Mouse (Mus musculus) thymus, postnatal 10 days (tissue): Measurements from ENCODE around the gene Ptprf.

Experiments used
- DNase-seq, 2 experiments: peaks; one replicate each; pipeline ENCODE4 v3.0.0; 2021; ENCODE audit warnings: low spot score in 2 of 2

The Ptprf gene

DNA sequence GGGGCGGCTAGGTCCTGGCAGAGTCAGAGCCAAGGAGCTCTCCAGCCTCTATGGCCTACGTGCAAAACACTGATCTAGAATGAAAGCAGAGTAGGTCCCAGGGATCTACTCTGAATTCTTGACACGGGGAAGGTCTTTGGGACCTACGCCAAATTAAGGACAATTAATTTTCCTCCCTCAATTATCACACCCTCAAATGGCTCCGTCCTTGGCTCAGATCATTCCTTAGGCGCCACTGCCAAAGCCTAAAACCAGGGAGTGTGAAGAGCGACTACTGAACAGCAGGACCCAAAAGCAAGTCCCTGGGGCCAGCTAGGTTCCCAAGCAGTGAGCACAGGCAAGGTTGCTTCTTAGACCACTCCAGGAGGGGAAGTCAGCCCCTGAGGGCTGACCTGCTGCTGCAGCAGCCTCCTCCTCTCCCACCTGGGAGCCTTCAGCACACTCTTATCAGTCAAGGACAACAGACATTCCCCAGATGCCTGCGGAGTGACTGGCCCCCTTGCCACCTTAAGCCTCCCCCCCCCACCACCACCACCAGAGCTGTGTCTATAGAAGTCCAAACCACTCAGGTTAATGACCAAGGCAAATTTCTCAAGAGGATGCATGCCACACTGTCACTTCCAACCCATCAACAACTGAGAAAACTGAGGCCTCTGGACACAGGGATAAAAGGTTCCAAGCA lies 31.3 kb downstream of the Ptprf start:
- DNase-seq: no peak

DNA sequence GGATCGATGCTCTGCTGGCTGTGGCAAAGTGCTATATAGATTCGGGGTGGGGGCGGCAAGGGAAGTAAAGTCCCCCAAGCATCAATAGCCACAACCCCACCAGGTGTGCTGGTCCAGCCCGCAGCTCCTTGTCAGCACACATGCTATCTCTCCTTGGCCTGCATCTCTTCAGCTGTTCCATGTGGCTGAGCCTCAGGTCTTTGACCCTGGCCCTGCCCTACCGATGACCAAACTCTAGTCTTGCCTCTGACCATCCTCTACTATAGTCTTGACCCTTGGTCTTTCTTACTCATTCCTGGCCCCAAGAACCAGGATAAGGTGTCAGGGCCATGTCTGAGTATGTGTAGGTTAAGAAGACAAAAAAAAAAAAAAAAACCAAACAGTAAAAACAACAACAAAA lies 33.2 kb downstream of the Ptprf start:
- DNase-seq: no peak

DNA sequence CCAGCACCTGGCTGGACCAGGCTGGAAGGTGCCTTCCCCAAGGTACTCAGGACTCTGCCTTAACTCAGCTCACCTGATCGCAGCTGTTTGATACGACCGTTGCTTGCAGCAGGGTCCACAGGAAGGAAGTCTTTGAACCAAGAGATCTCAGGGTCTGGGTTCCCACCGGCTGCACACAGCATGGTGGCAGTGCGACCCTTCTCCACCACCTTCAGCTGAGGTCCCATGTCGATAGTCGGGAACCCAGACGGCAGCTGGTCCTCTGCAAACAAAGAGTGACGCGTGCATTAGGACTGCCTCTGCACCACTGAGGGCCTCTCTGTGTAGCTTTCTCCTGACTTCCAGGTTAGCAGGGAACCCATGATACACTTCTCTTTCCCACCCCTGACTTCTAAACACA lies 33.8 kb downstream of the Ptprf start:
- DNase-seq: peak; percentile 58 to 62

DNA sequence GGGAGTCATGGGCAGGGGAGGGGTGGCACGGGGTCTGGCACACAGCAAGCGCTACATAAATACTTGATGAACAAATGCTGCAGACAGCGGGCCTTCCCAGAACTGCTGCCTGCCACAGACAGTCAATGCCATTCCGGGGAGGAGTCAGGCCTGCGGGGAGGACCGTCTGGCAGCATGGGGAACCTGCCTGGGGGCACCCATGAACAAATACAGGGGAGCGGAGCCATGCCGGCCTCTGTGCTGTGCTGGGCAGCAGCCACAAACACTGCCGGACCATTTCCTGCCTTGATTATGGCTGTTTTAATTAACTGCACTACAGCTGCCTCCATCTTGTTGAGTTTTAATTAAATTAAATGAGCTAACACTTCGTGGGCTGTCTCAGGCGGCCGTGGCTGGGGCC lies 35.0 kb downstream of the Ptprf start:
- DNase-seq: peak in 1 of 2 experiments; percentile 19

DNA sequence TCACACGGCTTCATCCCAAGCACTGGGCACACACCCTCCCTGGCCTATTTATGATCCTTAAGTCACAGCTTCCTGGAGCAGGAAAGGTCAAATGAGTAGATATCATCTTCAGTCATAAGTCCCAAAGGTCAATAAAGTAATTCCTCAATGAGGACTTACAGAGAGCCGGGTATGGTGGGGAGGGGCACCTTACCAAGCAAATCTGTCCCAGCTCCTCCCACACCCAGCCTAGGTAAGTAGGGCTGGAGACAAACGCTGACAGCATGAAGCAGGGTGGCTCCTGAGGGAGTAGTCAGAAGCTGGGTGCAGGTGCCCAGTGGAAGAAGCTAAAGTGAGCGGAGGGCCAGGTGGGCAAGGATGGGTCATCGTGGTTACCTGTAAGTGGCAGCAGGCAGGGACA lies 36.3 kb downstream of the Ptprf start:
- DNase-seq: no peak

DNA sequence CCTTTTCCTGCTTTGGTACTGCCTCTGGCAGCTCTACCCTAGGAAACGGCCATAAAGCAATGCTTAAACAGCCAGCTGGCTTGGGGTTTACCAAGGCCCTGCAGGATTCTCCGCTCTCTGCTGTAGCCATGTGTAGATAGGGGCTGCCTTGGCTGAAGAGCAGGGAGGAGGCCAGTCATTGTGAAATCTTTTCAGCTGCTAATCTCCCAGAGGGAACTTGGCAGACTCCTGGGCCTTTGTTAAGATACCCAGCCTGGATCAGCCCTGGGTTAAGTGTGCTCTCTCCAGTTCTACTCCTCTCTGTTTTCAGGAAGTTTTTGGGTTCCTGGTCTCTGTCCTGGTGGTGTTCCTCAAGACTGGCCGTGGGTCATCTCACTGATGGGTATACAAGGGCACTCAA lies 43.9 kb downstream of the Ptprf start:
- DNase-seq: no peak

DNA sequence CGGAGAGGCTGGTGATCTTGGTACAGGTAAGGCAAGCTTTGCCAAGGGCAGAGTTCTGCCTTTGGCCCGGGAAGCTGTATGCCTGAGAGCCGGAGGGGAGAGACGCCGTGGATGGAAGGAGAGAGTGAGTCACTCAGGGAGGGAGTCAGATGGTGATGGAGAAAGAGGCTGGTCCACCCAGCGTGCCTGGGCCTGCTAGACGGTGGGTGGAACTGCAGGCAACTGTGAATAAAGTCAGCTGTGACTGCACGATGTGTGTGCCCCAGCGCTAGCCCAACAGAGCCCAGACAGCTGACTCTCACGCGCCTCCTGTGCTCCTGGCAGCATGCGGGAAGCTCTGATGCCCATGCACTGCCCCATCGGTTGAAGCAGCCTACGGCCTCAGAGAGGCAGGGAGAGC lies 45.4 kb downstream of the Ptprf start:
- no peak for DNase-seq

DNA sequence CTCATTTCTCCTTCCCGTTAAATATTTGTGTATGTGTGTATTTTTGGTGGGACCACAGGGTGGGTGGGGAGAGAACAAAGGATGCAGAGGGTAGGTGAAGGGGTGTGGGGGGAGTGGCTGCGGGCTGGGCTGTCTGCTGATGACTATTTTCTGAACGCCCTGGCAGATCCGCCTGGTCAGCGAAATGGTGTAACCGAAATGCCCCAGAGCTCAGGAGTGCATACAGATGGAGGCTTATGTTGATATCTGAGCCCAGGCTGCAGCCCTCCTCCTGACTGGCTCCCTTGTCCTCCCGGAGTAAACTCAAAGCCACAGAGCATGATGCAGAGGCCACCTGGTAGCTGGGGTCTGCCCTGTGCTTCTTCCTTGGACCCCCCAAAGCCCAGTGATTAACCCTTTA lies 47.4 kb downstream of the Ptprf start:
- no peak for DNase-seq

DNA sequence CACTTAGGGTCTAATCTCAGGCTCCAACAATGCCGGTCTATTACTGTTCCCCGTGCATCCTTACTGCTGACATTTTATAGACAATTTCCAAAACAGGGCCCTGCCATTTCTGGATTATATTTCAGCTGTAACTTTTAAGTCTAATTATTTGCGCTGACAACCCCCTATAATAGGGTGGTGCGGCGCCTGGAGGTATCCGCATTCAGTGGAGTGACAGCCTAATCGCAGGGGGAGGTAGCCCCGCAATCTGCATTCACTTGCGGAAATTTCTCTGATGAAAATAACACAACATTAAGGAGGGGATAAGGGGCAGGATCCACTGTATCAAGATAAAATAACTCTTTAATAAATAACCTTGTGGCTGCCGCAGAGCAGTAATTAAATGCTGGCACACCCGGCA lies 47.9 kb downstream of the Ptprf start:
- DNase-seq: no peak

DNA sequence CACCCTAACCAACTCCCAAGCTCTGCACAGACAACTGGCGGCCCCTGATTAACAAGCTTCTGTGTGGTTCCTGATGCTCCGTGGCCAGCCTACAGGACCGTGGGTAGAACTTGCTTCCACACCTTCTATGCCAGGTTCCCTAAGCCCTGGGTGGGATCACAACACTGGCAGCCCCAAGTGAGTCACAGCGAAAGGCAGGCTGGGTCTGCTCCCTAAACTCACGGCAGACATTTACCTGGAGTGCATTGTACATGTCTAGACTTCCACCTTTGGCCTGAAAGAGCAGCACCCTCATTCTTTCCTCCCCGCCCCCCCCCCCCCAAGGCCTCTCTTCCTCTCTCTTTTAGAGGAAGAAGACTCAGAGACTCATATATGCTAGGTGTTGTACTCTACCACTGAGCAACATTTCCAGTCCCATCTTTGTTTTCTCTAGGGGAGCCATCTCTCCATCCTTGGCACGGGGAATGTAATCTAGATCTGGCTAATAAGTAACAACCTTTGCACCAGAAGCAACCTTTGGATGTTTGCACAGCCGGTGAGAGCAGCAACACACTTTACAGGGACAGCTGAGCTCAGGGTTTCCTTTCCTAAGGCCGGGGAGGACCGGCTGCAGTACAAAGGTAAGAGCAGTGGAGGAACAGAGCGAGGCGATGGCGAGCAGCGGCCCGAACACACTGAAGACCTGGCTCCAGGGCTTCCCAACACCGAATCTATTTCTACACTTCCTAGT lies 51.1 kb downstream of the Ptprf start:
- no peak for DNase-seq

DNA sequence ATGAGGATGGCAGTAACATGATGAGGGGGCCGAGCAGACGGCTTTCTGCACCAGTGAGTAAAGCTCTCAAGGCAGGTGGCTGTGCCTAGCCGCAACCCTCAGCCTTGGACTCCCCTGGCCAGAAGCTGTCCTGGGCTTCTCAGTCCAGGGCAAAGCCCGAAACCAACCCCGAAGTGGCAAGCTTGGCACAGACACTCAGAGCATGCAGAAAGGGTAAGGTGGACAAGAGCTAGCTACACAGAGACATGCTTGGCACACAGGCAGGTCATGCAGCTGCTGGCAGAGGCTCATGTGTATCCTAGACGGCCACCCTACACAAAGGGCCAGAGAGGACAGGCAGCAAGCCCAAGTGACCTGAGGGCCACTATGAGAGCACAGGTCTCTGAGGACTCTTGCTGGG lies 52.5 kb downstream of the Ptprf start:
- no peak for DNase-seq

DNA sequence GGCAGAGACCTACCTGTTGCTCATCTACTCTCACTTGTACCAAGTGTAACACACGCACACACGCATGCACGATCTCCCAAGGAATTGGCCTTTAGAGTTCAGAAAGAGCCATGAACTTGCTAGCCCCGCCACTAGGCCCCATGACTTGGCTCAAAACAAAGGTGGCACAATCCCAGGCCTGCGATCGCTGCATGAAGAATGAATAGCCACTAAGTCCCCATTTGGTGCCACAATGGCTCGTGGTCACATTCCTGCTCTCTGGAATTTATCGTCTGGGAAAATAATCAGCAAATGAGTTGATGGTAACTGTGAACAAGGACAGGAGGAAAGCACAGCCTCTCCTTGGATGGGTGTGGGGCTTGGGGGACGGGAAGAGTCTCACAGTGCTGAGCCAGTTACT lies 54.3 kb downstream of the Ptprf start:
- no peak for DNase-seq

DNA sequence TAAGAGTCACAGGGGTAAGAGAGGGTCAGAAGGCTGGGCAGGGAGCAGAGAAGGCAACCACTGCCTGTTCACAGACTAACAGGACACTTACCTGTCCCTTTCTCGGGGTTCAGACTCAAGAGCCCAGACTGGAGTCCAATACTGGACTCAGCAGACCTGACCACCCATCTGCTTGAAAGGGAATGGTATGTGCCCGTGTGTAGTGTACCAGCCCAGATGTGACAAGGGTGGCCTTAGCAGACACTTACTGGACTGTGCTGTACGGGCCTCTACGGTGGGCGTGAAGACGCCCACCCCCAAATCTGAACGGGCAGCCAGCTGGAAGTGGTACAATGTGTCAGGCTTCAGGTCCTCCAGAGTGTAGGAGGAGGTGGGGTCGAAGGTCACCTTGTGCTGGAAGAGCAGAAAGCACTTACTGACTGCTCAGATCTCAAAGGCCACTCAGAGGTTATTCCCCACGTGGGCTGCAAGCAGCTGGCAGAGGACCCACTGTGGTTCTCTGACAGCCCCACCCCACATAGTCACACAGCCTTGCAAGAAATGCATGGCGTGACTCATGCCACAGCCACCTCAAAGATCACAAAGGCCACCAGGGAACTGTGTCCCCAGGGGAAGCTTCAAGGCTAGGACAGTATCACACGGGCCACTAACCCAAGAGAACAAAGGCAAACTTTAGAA lies 56.4 kb downstream of the Ptprf start:
- DNase-seq: no peak

DNA sequence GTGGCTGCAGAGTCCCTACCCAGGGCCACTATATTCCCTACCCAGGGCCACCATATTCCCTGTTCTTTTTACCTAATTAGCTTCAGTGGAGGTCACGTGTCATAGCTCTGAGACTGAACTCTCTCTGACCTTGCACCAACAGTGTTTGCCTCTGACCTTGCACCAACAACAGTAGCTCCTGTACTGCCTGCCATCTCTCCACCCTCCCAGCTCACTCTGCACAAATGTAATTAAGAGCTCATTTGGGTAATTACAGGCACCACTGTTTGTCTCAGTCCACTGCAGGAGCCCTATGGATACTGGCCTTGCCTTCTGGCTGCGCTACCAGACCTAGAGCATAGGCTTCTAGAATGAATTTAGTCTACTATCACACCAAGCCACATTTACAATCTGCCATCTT lies 57.3 kb downstream of the Ptprf start:
- DNase-seq: no peak

DNA sequence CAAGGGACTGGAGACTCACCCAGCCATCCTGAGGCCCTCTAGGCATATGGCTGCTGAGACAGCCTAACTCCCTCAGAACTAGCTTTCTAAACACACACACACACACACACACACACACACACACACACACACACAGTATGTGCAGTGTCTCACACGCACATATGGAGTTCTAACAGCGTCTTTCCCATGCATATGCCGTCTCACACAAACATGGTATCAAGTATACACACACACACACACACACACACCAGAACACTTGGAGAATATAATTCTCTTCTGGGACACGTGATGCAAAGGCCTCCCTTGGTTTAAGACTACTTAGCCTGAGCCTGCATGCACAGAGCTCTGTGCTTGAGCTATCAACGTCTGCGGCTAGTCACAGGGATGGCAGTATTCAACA lies 59.3 kb downstream of the Ptprf start:
- DNase-seq: no peak

DNA sequence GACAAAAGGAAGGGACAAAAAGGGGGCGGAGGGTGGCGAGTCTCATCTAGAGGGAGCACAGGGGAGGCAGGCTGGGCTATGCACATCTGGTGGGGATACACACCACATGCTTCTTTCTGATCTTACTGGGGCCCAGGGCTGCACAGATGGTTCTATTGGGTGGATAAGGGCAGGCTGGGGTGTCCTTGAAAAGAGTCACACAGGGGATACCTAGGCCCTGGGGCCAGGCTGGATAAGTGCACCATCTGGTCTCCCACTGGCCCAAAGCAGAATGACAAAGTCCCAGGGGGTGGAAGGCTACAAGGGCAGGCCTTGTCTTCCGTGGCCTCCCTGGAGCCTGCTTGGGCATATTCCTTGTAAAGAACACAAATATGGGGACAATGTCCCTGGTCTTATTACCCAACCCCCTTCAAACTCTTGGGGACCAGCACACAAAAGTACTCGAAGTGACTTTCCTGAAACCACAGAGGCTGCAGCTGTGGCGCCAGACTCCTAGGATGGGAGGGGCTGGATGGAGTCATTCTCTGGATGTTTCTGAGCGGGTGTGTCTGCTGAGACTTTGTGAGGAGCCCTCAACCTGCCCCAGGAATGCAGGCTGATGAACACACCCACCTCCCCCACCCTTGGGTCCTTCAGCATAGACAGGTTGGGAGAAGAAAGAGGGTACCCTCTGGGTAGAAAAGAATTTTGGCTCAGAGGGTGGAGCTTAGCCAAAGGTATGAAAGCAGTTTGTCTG lies 62.0 kb downstream of the Ptprf start:
- DNase-seq: no peak

DNA sequence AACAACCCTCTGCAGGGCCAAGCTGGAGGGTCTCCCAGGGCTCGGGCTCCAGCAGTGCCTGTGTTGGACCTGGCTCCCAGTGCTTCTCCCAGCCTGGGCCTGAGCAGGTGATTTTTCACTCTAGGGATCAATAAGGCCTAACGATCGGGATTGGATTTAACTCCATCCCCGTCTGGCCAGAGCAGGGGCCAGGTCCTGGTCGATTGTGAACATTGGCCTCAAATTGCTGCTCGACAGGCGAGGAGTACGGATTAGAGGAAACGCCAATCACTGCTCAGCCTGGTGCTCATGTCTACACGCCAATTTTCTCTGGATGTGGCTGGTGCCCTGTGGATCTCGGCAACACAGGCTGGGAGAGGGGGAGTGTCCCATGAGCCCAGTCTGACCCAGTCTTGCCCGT lies 63.8 kb downstream of the Ptprf start:
- no peak for DNase-seq

DNA sequence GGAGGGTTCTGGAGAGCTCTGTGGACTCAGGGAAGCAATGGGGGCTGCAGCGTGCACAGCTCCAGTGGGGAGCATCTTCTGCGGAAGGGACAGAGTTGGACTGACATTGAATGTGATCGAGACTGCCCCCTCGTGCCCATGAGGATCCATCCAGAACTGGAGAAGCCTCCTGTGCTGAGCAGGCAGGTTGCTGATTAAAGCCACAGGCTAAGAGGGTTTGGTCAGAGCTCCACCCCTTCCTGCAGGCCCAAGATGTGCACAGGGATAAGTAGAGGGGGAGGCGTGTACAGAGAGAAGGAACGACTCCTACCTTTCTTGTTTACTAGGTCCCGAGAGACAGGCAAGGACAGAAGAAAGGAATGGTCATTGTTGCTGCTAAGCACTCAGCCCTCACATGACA lies 69.9 kb downstream of the Ptprf start:
- DNase-seq: no peak

DNA sequence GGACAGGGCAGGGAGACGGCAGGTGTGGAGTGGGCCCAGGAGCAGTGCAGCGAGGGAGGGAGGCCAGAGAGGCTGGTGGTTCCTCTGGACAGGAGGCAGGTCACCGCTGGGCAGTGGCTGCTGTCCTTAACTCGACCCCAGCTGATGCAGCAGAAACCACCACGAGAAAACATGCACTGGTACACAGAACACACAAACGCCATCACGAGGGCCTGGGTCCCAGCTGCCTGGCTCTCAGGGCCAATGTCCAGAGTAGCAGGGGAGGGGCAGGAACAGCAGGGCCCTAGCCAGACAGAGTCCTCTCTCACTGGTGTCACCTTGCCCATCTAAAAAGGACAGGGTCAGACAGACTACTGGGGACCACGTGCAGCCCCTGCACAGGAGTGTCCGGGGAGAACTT lies 70.4 kb downstream of the Ptprf start:
- DNase-seq: no peak

DNA sequence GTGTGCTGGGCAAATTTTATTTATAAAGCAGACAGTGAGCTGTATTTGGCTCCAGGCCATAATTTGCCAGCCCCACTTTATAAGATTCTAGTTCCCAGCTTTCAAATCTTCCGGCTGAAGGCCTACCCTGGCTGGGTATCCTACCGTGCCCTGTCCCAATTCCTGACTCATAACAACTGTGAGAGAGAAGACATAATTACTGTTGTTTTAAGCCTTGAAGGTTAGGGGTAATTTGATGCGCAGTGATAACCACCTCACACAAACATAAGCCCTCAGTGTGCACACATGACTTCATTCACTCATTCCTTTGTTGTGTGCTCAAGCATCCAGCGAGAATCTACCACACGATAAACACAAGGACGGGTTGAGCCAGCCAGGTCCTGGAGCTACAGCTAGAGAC lies 71.7 kb downstream of the Ptprf start:
- DNase-seq: no peak

DNA sequence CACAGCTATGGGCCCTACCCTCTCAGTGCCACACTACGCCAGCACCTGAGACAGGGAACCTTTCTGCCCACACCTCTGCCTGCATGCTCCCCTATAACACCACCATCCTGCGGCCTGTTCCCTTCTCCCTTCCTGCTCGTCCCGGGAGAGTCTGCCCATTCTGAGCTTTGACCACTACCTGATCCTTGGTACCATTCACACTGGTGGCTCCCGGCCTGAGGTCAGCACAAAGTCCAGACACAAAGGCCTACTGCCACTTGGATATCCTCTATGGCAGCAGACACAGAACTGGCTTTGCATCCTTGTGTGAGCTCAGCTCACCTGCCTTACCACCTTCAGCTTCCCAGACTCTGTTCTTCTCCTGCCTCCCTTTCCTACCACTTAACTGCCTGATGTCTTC lies 72.7 kb downstream of the Ptprf start:
- no peak for DNase-seq
